Mouse (Mus musculus): ENCODE results near the gene Sept9.

DNA sequence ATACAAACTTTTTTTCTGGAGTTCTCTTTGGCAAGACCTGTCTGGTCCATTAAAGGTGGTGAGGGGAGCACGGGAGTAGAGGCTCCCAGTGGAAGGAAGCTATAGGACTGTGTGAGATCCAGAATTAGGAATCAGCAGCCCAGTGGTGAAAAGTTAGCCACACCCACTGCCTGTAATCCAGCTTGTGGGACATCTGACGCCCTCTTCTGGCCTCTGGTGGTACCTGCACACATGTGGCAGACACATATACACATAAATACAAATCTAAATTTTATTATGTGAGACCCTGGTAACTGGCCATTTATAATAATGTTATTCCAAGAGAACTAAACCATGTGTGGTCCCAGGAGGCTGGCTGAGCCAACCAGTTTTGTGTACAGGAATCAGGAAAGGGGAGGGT, 162.8 kb downstream of the Sept9 start:
- no peak for TF ChIP-seq POLR2A (IDR thresholded peaks at IDR 0.05; ENCODE audit: insufficient read depth, low read depth, low read length)
- no peak for TF ChIP-seq CTCF (IDR thresholded peaks at IDR 0.05; ENCODE audit: insufficient read depth, low read depth, low read length)
